Mouse (Mus musculus) neural tube, embryonic 14.5 days (tissue): Measurements from ENCODE around the gene Gm20388. TPM values are rescaled to one million over a fixed set of nuclear protein-coding genes. Genes with fewer than 3 reads are reported as not detected.

Source experiments
- ATAC-seq: fragments of 200-750 bp; cut with Nextera tagmentation; 2 replicates; pipeline ENCODE4 v1.8.0; 2017; ENCODE audit warnings: low read depth, mild to moderate bottlenecking, moderate TSS enrichment, moderate library complexity
- H3K27ac ChIP-seq: fragments of 300-500 bp; sonication (generic); 2 replicates; pipeline ENCODE4 v1.5.1; 2014; ENCODE audit warnings: low read depth, mild to moderate bottlenecking, control low read depth, low read length, moderate library complexity, mixed read lengths
- H3K27me3 ChIP-seq: fragments of 300-500 bp; sonication (generic); 2 replicates; pipeline ENCODE4 v1.6.1; 2014; ENCODE audit warnings: low read length; ENCODE audit not compliant: control insufficient read depth, insufficient read depth
- H3K36me3 ChIP-seq: fragments of 300-500 bp; sonication (generic); 2 replicates; pipeline ENCODE4 v1.6.1; 2014; ENCODE audit warnings: low read length, mixed read lengths; ENCODE audit not compliant: control insufficient read depth, insufficient read depth
- H3K4me1 ChIP-seq: fragments of 300-500 bp; sonication (generic); 2 replicates; pipeline ENCODE4 v1.6.1; 2014; ENCODE audit warnings: low read length; ENCODE audit not compliant: control insufficient read depth, insufficient read depth
- H3K4me2 ChIP-seq: fragments of 300-500 bp; sonication (generic); 2 replicates; pipeline ENCODE4 v1.6.1; 2014; ENCODE audit warnings: mild to moderate bottlenecking, low read depth, low read length, control low read depth
- H3K4me3 ChIP-seq: fragments of 300-500 bp; sonication (generic); 2 replicates; pipeline ENCODE4 v1.5.1; 2014; ENCODE audit warnings: low read depth, low read length, control low read depth, mixed read lengths
- H3K9ac ChIP-seq: fragments of 300-500 bp; sonication (generic); replicated peaks from 2 replicates; pipeline ENCODE4 v1.6.1; 2014; ENCODE audit warnings: low read depth, mild to moderate bottlenecking, control low read depth, low read length, mixed read lengths
- H3K9me3 ChIP-seq: fragments of 300-500 bp; sonication (generic); 2 replicates; pipeline ENCODE4 v1.6.1; 2016; ENCODE audit warnings: low read length; ENCODE audit not compliant: control insufficient read depth
- WGBS: fragments of 180-500 bp; shearing (Covaris S2); extraction: QIAGEN DNeasy Blood & Tissue Kit; methylation state at CpG from one replicate; pipeline ENCODE4 v1.1.7; 2014; 5-methylcytosine and 5-hydroxymethylcytosine counted together
- polyA plus RNA-seq: library from polyadenylated mRNA; unstranded; fragments of >200 nt; fragmentation: Nextera tagmentation; extraction: Ambion mirVana; gene quantifications from 2 replicates; pipeline ENCODE4 v1.2.1, GENCODE M21; 2014

The Gm20388 gene
- polyA plus RNA-seq, 1 experiment from 2014 or later = 10.3 TPM

DNA sequence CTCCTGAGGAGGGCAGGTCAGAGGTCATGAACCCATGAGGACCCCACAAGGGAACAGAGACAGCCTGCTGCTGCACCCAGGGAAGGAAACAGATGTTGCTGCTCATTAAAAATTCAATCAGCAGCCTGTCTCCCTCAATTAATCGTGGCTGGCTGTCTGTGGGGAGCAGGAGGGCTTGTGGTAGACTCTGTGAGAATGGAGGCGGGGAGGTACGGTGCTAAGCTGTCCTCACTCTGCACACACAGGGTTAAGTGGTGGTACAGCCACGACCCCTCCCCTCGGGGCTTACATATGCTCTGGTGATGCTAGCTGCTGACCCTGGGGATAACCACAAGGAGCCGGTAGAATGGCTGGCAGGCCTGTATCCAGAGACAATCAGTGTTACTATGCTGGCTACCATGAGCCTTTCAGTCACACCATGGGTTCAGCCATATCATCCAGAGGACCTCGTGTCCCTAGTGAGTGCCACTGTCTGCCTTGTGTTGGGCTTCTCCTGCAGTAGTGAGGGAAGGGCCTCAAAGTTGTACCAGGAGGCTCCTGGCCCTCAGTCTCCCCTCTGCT lies 654.6 kb downstream of the Gm20388 start:
- Histone ChIP-seq H3K4me1 (peaks cover 55% of the 10 kb centered on the region), H3K9me3 (no peaks in the 10 kb centered on the region), H3K27me3 (no peaks in the 10 kb centered on the region), H3K27ac (peak overlapping the region; percentile 81), H3K9ac (no peak overlapping the region), H3K36me3 (peaks cover 24% of the 10 kb centered on the region), H3K4me3 (no peak overlapping the region), H3K4me2 (no peak overlapping the region)
- WGBS = 7% methylated on average over 7 of the region's 7 CpGs
- ATAC-seq = peak; percentile 12; the same call in 1 of the 2 replicates

DNA sequence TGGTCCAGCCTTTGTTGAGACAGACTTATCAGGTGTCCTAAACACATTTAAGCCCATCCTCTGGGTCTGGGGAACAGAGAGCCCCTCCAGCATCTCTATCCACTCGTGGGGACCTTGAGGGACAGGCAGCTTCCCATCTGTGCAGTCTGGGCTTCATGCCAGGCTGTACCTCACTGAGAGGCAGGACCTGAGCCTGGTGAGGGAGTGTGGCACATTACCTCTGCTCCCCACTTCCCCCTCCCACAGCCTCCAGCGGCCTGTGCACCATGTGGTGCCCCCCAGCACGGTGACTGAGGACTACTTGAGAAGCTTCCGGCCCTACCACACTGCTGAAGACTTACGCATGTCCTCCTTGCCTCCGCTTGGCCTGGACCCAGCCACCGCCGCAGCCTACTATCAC lies 656.0 kb downstream of the Gm20388 start:
- H3K9me3 ChIP-seq = no peaks in the 10 kb centered on the region
- no peaks in the 10 kb centered on the region for H3K27me3 ChIP-seq
- 53% methylated on average over 8 of the region's 8 CpGs for WGBS
- H3K36me3 ChIP-seq = peaks cover 34% of the 10 kb centered on the region
- H3K4me3 ChIP-seq = no peak overlapping the region
- no peak overlapping the region for H3K9ac ChIP-seq
- no peak overlapping the region for H3K4me2 ChIP-seq
- no peak for ATAC-seq
- H3K4me1 ChIP-seq = peaks cover 42% of the 10 kb centered on the region
- H3K27ac ChIP-seq = no peak overlapping the region; the same call in 1 of the 2 replicates

- WGBS = 97% methylated on average over 17 of the region's 17 CpGs
- Histone ChIP-seq H3K4me1 (peaks cover 37% of the 10 kb centered on the region), H3K9me3 (no peaks in the 10 kb centered on the region), H3K9ac (no peak overlapping the region), H3K4me3 (no peak overlapping the region), H3K27me3 (no peaks in the 10 kb centered on the region), H3K36me3 (peaks cover 42% of the 10 kb centered on the region), H3K27ac (no peak overlapping the region), H3K4me2 (no peak overlapping the region)
- ATAC-seq = no peak
Measured at GRCm38 (mm10) chr8:120567731-120568130, 657.1 kb downstream of the Gm20388 start.

- no peaks in the 10 kb centered on the region for H3K27me3 ChIP-seq
- ATAC-seq = no peak
- H3K36me3 ChIP-seq = peaks cover 47% of the 10 kb centered on the region
- H3K9me3 ChIP-seq = no peaks in the 10 kb centered on the region
- no peak overlapping the region for H3K4me3 ChIP-seq
- no peak overlapping the region for H3K4me2 ChIP-seq
- H3K27ac ChIP-seq = no peak overlapping the region
- peaks cover 32% of the 10 kb centered on the region for H3K4me1 ChIP-seq
- WGBS = 98% methylated on average over 37 of the region's 37 CpGs
- no peak overlapping the region for H3K9ac ChIP-seq
Measured at GRCm38 (mm10) chr8:120568164-120568798, 657.6 kb downstream of the Gm20388 start.

- Histone ChIP-seq H3K9me3 (no peaks in the 10 kb centered on the region), H3K9ac (no peak overlapping the region), H3K4me2 (no peak overlapping the region), H3K27me3 (no peaks in the 10 kb centered on the region), H3K4me3 (no peak overlapping the region), H3K27ac (no peak overlapping the region), H3K4me1 (peaks cover 23% of the 10 kb centered on the region), H3K36me3 (peaks cover 53% of the 10 kb centered on the region)
- 93% methylated on average over 13 of the region's 17 CpGs for WGBS
- no peak for ATAC-seq
Measured at GRCm38 (mm10) chr8:120569123-120569522, 658.5 kb downstream of the Gm20388 start.

- 0 out of 2 replicates have a peak overlapping the region, but pooled peaks have one; percentile 10 for H3K27ac ChIP-seq
- H3K4me3 ChIP-seq = no peak overlapping the region
- H3K4me1 ChIP-seq = peaks cover 14% of the 10 kb centered on the region
- 59% methylated on average over 13 of the region's 13 CpGs for WGBS
- H3K4me2 ChIP-seq = no peak overlapping the region
- ATAC-seq = peak; percentile 5; the same call in 1 of the 2 replicates
- H3K9ac ChIP-seq = no peak overlapping the region
- peaks cover 60% of the 10 kb centered on the region for H3K36me3 ChIP-seq
- H3K9me3 ChIP-seq = no peaks in the 10 kb centered on the region
- H3K27me3 ChIP-seq = no peaks in the 10 kb centered on the region
Measured at GRCm38 (mm10) chr8:120569939-120570715, 659.5 kb downstream of the Gm20388 start.

GRCm38 (mm10) chr8:120571561-120571960 lies 660.9 kb downstream of the Gm20388 start:
- no peaks in the 10 kb centered on the region for H3K9me3 ChIP-seq
- no peak for ATAC-seq
- 77% methylated on average over 8 of the region's 8 CpGs for WGBS

DNA sequence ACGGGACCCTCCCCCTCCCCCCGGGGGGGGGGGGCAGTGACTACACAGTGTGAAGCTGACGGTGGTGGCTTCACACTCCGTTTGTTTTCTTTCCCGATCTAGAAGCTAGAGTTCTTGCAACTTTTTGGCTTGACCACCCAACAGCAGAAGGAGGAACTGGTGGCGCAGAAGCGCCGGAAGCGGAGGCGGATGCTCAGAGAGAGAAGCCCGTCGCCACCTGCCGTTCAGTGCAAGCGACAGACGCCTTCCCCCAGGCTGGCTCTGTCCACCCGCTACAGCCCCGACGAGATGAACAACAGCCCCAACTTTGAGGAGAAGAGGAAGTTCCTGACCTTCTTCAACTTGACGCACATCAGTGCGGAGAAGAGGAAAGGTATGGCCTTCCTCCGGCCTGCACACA lies 661.9 kb downstream of the Gm20388 start:
- no peak overlapping the region for H3K4me2 ChIP-seq
- H3K36me3 ChIP-seq = peaks cover 78% of the 10 kb centered on the region
- no peak overlapping the region for H3K27ac ChIP-seq
- WGBS = 85% methylated on average over 21 of the region's 21 CpGs
- H3K9ac ChIP-seq = no peak overlapping the region
- no peaks in the 10 kb centered on the region for H3K27me3 ChIP-seq
- no peaks in the 10 kb centered on the region; the same call in 1 of the 2 replicates for H3K4me1 ChIP-seq
- no peak for ATAC-seq
- no peak overlapping the region for H3K4me3 ChIP-seq
- H3K9me3 ChIP-seq = no peaks in the 10 kb centered on the region

More at GRCm38 (mm10) chr8:120571561-120571960, 660.9 kb downstream of the Gm20388 start:
- Histone ChIP-seq H3K9ac (no peak overlapping the region), H3K27ac (no peak overlapping the region), H3K36me3 (peaks cover 75% of the 10 kb centered on the region), H3K4me1 (peaks cover under 1% of the 10 kb centered on the region; the same call in 1 of the 2 replicates), H3K4me3 (no peak overlapping the region), H3K4me2 (no peak overlapping the region), H3K27me3 (no peaks in the 10 kb centered on the region)

DNA sequence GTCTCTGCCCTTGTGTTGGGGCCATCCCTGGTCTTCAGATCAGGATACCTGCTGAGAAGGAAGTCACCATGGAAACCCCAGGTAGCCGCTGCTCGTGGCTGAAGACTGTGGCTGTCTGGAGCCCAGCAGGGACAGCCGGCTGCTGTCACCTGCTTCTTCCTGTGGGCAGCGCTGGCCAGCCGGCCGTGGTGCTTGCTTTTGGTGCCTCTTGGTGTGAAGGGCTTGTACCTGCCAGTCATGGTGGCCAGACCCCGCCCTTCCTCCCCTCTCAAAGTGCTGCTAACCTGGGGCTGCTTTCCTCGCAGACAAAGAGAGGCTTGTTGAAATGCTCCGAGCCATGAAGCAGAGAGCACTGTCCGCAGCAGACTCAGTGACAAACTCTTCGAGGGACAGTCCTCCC lies 663.2 kb downstream of the Gm20388 start:
- H3K27me3 ChIP-seq = no peaks in the 10 kb centered on the region
- ATAC-seq = no peak
- no peak overlapping the region for H3K9ac ChIP-seq
- no peak overlapping the region for H3K4me3 ChIP-seq
- H3K9me3 ChIP-seq = no peaks in the 10 kb centered on the region
- H3K36me3 ChIP-seq = peaks cover 82% of the 10 kb centered on the region
- H3K27ac ChIP-seq = no peak overlapping the region
- H3K4me2 ChIP-seq = no peak overlapping the region
- WGBS = 78% methylated on average over 11 of the region's 11 CpGs
- H3K4me1 ChIP-seq = no peaks in the 10 kb centered on the region; the same call in 1 of the 2 replicates
